Mouse (Mus musculus): ENCODE measurements around the gene D16Ertd472e. TPM values are rescaled to one million over a fixed set of nuclear protein-coding genes. Genes with fewer than 3 reads are reported as not detected.

The D16Ertd472e gene
- total RNA-seq (2021): 10 to 100 TPM; 15.8 to 16.8 TPM
- long read RNA-seq, experiment 1, full-length matches to known transcripts: 2 of 6 reads
- long read RNA-seq, experiment 1, partial matches to known transcripts: 2 of 6 reads
- long read RNA-seq, experiment 1, other reads (novel, unspliced or antisense): 2 of 6 reads
- long read RNA-seq, experiment 2, full-length matches to known transcripts: 3 of 5 reads
- long read RNA-seq, experiment 2, partial matches to known transcripts: 1 of 5 reads
- long read RNA-seq, experiment 2, other reads (novel, unspliced or antisense): 1 of 5 reads

DNA sequence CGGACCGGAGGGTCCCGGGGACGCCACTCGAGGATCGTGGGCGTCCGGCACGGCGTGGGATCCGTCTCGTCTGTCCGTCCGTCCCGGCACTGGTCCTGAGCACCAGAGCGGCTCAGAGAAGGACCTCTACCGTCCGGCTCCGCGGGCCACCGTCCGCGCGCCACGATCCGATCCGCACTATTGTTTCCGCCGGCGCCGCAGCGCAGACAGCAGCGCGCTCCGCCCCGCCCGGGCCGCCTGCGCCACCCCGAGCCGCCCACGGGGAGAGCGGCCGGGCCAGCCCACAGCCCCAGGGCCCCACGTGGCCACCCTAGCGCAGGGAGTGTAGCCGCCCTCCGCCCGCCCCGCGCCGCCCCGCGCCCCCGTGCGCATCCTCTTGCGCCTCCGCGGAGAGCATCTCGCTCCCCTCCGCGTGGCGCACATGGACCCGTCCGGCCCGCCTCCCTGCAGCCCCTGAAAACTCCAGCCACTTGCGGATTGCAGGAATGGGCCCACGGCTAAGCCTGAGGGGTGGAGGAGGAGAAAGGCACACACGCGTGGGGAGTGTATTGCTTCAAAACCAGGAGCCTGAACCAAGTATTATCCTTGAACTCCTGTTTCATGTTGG is at the start of gene D16Ertd472e:
D16Ertd472e (minus strand) TSS at position 231 of the 607 bp plus-strand sequence.
- Histone ChIP-seq H3K4me3 (peak within 1 kb of the TSS; percentile 93), H3K27ac (peak within 1 kb of the TSS; percentile 90)
- peak; percentile 77 to 79 for DNase-seq (ENCODE audit: low spot score in 2 of 2)
- TF ChIP-seq CTCF (conservative IDR thresholded peaks at IDR 0.05): no peak

GRCm38 (mm10) chr16:78622755-78623154 is 46.2 kb upstream of the D16Ertd472e start:
- no peak for DNase-seq (ENCODE audit: low spot score in 2 of 2)
- no peak for TF ChIP-seq CTCF (conservative IDR thresholded peaks at IDR 0.05)
- H3K27ac ChIP-seq: no peak overlapping the region
- H3K4me3 ChIP-seq: no peak overlapping the region

- TF ChIP-seq CTCF (conservative IDR thresholded peaks at IDR 0.05): no peak
- Histone ChIP-seq H3K27ac (no peak overlapping the region), H3K4me3 (no peak overlapping the region)
- DNase-seq (ENCODE audit: low spot score in 2 of 2): no peak
Measured at GRCm38 (mm10) chr16:78619386-78619785, 42.9 kb upstream of the D16Ertd472e start.

GRCm38 (mm10) chr16:78617757-78618532 is 41.4 kb upstream of the D16Ertd472e start:
- no peak for DNase-seq (ENCODE audit: low spot score in 2 of 2)
- TF ChIP-seq CTCF (conservative IDR thresholded peaks at IDR 0.05): no peak
- Histone ChIP-seq H3K4me3 (no peak overlapping the region), H3K27ac (no peak overlapping the region)

DNA sequence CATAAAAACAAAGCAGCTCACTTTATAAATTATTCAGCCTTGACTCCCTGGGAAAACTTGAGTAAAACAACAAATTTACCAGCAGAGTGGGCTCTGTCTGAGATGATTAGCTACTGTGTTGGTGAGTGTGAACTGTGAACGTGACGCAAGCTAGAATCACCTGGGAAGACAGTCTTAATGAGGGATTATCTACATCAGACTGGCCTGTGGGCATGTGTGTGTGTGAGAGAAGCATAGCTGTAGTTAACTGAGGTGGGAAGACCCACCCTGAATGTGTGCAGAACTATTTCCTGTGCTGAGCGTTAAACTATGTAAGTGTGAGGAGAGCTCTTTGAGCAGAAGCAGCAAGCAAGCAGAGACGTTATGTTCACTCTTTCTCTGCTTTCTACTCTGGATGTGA is 29.7 kb upstream of the D16Ertd472e start:
- no peak overlapping the region for H3K27ac ChIP-seq
- TF ChIP-seq CTCF (conservative IDR thresholded peaks at IDR 0.05): no peak
- no peak overlapping the region for H3K4me3 ChIP-seq
- DNase-seq (ENCODE audit: low spot score in 2 of 2): no peak

GRCm38 (mm10) chr16:78598919-78599318 is 22.4 kb upstream of the D16Ertd472e start:
- peak overlapping the region; percentile 71 for H3K27ac ChIP-seq
- no peak for TF ChIP-seq CTCF (conservative IDR thresholded peaks at IDR 0.05)
- no peak for DNase-seq (ENCODE audit: low spot score in 2 of 2)
- no peak overlapping the region for H3K4me3 ChIP-seq

DNA sequence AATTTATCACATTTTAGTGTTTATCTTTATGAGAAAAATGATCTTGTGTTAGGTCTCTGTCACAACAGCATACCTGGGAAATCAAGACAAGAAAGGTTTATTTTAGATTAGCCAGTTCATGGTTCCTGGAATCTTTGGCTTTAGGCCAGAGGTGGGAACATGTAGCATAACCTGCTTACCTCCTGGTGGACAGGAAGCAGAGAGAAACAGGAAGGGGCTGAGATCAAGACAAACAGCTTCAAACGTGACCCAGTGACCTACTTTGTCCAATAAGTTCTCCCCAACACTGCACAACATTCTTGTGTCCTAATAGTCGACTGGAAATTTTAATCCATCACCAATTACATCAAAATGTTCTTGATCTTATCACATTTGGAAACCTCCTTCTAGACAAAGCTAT is 19.9 kb upstream of the D16Ertd472e start:
- H3K27ac ChIP-seq: no peak overlapping the region
- H3K4me3 ChIP-seq: no peak overlapping the region
- no peak for DNase-seq (ENCODE audit: low spot score in 2 of 2)
- TF ChIP-seq CTCF (conservative IDR thresholded peaks at IDR 0.05): no peak

DNA sequence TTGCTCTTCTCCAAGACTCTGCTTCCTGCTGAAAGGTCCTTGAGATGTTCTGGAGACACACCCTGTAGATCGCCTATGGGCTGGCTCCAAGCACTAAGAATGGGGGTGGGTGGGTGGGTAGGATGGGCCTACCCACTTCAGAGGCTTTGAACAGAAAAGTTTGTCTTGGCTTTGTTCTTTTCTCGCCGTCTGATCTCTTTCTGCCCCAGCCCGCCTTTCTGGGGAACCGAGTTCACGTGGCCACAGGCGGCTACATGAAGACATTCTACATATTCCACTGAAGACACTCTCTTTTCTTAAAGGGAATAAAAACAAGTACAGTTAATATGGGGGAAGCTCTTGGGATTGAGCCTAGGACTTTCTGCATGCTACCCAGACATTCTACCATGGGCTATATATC is 19.3 kb upstream of the D16Ertd472e start:
- no peak overlapping the region for H3K4me3 ChIP-seq
- no peak for DNase-seq (ENCODE audit: low spot score in 2 of 2)
- no peak for TF ChIP-seq CTCF (conservative IDR thresholded peaks at IDR 0.05)
- no peak overlapping the region for H3K27ac ChIP-seq

- no peak overlapping the region for H3K27ac ChIP-seq
- no peak for TF ChIP-seq CTCF (conservative IDR thresholded peaks at IDR 0.05)
- H3K4me3 ChIP-seq: no peak overlapping the region
- DNase-seq (ENCODE audit: low spot score in 2 of 2): no peak
Measured at GRCm38 (mm10) chr16:78594154-78594553, 17.6 kb upstream of the D16Ertd472e start.

DNA sequence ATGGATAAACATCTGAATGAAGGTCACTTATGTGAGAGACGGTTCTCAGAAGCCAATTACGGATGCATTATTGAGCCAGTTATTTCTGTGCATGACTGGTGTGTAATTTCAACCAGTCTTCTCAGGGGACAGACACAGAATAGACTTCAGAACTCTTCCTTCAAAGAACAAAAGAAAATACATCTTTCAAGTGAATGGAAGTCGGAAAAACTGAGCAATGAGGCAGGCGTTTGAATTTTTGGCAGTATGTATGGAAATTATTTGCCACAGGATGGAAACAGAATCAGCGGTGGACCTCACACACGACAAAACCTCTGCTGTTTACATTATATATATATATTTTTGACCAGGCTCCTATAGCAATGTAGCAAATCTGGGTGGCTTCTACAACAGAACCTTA is 14.6 kb upstream of the D16Ertd472e start:
- Histone ChIP-seq H3K4me3 (no peak overlapping the region), H3K27ac (no peak overlapping the region)
- no peak for TF ChIP-seq CTCF (conservative IDR thresholded peaks at IDR 0.05)
- DNase-seq (ENCODE audit: low spot score in 2 of 2): no peak

DNA sequence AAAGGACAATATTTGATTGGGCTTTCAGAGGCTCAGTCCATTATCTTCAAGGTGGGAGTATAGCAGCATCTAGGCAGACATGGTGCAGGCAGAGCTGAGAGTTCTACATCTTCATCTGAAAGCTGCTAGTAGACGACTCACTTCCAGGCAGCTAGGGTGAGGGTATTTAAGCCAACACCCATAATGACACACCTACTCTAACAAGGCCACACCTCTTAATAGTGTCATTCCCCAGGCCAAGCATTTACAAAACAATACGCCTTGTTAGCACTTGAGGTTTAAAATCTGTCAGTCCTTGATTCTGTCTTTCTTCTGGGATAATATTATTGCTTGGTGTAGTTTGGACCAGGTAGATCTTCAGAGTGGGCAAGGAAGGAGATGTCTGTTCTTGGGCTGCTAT is 12.3 kb upstream of the D16Ertd472e start:
- H3K4me3 ChIP-seq: no peak overlapping the region
- TF ChIP-seq CTCF (conservative IDR thresholded peaks at IDR 0.05): no peak
- no peak overlapping the region for H3K27ac ChIP-seq
- DNase-seq (ENCODE audit: low spot score in 2 of 2): no peak

DNA sequence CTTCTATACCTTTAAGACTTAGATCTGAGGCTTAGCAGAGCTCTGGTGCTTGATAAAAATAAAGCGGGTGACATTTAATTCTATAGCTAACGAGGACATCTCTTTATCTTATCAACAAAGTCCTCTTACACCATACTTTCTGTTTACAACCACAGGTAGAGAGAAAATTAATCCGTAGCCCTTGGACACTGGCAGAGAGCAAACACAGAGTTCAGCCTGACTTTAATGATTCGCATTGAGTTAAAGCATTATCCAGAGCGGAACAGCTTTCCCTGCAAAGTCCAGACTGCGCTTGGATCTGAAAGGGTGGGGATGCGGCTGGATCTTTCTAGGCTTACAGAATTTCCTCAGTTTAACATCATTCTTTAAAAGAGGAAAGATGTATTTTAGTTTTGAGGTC is 10.1 kb upstream of the D16Ertd472e start:
- H3K4me3 ChIP-seq: no peak overlapping the region
- DNase-seq (ENCODE audit: low spot score in 2 of 2): no peak
- no peak overlapping the region for H3K27ac ChIP-seq
- TF ChIP-seq CTCF (conservative IDR thresholded peaks at IDR 0.05): no peak

GRCm38 (mm10) chr16:78585664-78586397 is 9.3 kb upstream of the D16Ertd472e start:
- H3K27ac ChIP-seq: 0 out of 2 replicates have a peak overlapping the region, but pooled peaks have one; percentile 8
- H3K4me3 ChIP-seq: no peak overlapping the region
- TF ChIP-seq CTCF (conservative IDR thresholded peaks at IDR 0.05): no peak
- DNase-seq (ENCODE audit: low spot score in 2 of 2): no peak
